Mouse (Mus musculus) heart, postnatal 25 days (tissue): ENCODE results near the gene Btg2. TPM values are rescaled to one million over a fixed set of nuclear protein-coding genes. Genes with fewer than 3 reads are reported as not detected.

ENCODE experiments used
- DNase-seq: peaks from one replicate; pipeline ENCODE4 v3.0.0; 2022; ENCODE audit warnings: low spot score
- intact Hi-C: fragments of 180-260 bp; cut with DNase I; formaldehyde crosslinking; loops from one replicate; pipeline ENCODE4 v1.15.1; 2025
- total RNA-seq, 2 experiments: library from RNA; stranded (reverse); gene quantifications; 2 replicates each; pipeline ENCODE4 v1.2.3; 2021

Btg2 gene
- total RNA-seq, 2 experiments from 2014 or later, result 25.7 to 29.2 TPM

DNA sequence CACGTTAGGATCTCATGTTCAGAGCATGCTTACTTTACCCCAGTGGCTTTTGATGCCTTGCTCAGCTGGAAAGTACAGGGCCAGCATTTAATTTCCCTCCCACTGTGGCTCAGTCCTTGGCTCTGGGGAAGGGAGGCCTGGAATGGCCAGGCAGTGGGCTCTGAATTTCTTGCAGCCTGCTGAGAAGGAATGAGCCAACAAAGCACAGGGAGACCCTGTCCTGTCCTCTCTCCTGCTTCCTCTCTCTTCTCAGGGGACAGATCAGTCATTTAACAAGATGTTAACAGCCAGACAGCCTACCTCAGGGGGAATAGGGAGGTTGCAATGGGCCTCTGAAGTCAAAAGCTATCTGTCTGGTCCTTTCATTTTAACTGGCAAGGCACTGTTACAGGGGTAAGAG is 36.6 kb downstream of the Btg2 start:
- intact Hi-C loops, result no loop called here
- DNase-seq, result no peak

DNA sequence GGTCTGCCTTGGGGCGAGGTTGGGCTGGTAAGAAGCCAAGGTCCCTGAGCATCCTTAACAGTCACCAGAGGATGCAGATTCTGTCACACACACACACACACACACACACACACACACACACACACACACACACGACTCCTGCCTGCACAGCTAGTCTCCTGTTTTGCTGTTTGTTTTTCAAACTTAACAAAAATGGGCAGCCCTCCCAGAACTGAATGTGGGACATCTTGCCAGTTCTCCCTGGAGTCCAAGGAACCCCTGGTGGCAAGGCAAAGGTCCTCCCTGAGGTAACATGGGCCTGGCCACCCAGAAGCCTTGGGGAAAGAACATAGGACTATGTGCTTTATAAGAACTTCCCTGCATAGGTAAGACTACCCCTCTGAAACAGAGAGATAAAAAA is 37.0 kb downstream of the Btg2 start:
- intact Hi-C loops, result no loop called here
- no peak for DNase-seq

DNA sequence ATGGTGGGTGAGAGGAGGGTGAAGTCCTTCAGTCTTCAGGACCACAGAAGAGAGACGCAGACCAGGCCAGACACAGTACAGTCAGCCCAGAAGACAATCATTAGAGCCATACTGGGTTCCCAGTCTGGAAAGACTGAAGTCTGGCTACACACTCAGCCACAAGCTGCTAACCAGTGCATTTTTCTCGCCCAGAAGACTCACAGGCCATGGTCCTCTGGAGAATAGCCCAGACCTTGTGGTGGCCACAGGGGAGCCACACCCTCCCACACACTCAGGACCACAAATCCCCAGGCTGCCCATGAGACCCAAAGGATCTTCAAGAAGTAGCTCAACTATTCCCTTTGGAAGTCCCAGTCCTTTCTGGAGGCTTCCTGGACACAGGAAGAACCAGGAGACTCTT is 39.6 kb downstream of the Btg2 start:
- no peak for DNase-seq
- intact Hi-C loops, result no loop called here

DNA sequence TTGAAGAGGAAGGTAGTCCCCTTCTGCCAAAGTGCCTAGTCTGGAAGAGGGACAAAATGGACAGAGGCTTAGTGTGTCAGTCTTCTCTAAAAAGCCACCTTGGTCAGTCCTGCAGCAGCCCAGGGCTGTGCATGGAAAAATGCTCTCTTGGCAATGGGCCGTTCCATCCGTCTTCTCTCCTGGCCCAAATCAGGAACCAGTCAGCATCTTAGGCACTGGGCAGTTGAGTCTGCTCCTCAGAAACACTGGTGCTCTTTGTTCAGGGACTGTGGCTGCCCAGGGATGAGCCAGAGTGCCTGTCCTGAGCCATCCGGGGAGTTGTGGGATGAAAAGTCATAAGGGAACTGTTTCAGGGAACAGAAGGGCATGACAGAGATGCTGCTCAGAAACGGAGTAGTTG is 40.6 kb downstream of the Btg2 start:
- intact Hi-C loops, result no loop called here

DNA sequence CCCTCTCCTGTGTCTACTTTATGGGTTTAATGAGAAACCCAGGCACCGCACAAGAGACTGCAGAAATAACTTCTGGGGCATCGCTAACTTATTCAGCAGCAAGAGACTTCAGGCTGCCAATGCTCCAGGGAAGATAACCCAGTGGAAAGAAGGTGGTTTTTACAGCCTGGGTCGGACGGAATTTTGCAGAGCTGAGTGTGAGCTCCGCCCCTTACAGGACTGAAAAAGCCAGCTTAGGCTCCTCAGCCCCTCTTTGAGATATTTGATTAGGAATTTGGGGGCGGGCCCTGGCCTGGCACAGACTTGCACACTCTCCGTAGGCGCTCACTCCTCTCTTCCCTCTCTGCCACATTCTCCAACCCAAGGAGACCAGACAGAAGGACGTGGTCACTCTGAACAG is 41.7 kb downstream of the Btg2 start, which contains the start of gene Fmod:
TSS of gene Fmod (plus strand) at position 83 of the 400 bp plus-strand sequence.
- intact Hi-C loops, result no loop called here
- DNase-seq, result no peak

More for the DNA sequence above, 40.6 kb downstream of the Btg2 start:
- no peak for DNase-seq

DNA sequence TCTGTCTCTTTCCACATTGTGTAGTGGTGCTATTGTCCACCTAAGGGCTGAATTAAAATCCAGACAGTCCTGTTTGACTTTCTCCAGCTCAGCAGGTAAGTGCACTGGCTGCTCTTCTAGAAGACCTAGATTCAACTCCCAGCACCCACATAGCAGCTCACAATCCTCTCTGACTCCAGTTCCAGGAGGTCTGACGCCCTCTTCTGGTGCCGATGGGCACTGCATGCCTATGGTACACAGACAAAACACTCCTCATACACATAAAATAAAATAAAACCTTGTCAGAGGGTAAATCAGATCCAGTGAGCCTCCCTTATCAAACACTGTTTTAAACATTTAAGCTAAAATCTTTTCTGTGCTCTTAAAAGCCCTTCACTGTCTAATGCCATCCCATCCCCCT is 42.4 kb downstream of the Btg2 start:
- intact Hi-C loops, result no loop called here
- DNase-seq, result no peak

DNA sequence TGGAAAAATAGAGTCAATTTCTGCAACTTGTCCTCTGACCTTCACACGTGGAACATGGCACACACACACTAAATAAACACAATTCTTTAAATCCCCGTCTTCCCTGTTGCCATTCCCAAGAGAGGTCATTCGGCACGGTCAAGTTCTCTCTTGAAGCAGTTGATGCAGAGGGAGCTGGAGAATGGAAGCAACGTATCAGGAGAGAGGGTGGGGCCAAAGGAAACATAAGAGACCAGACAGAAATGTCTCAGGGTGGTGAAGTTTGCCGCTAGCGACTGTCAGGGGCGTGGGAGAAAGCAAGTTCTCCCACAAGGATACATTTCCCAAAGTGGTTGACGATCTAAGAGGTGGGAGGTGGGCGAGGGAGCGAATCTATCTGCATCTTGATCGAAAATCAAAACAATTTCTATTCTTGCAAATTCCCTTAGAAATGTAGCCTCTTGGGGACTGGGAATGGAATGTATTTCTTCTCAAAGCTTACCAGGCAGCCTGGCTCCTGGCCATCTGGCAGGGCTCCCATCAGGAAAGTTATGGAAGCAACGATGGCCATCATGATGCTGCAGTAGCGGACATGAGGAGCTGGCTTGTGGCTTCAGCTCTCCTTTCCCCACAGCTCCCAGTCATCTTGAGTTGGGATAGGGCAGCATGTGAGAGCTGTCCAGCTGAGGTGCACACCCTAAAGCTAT is 50.6 kb downstream of the Btg2 start:
- no peak for DNase-seq
- intact Hi-C loops, result no loop called here

DNA sequence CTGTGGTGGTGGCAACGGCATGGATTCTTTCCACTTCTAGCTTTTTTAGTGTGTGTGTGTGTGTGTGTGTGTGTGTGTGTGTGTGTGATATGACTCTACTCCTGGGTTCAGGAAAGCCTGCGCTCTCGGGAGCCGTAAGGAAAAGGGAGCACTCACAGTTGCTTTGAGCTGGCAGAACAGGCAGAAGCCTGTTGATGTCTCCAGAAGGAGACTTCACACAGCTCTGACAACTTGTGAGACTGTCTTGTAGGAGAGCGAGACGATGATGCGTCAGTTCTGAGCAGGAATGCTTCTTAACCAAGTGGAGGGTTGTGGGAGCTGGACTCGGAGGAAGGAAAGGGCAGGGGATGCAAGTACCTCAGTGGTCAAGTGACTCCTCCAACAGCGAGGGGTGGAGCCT is 52.2 kb downstream of the Btg2 start:
- intact Hi-C loops, result no loop called here

DNA sequence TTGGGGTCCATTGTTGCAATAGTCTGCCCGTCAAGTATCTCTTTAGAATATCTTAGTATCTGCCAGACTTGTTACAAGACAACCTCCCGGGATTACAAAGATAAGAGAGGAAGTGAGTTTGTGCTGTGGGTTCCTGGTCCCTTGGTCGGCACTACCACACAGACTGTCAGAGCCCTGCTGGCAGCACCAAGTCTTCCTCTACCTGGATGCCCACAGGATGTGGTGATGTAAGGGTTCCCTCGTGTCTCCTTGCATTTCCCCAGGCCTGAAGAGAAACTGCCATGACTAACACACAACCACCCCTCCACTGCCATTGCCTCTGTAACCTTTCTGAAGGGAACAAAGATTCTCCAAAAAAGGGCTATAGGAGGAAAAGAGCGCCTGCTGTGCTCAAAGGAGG is 52.9 kb downstream of the Btg2 start:
- DNase-seq, result no peak
- intact Hi-C loops, result no loop called here

More for the DNA sequence above, 52.2 kb downstream of the Btg2 start:
- DNase-seq, result no peak

Other genes with a start within 250 kb of the Btg2 start
- under 1 TPM; 0.36 to 0.42 TPM for gene Optc, start 171.1 kb downstream of the Btg2 start, total RNA-seq
- gene Prelp, start 157.7 kb downstream of the Btg2 start, total RNA-seq, result 10 to 100 TPM; 30.4 to 36.3 TPM
- 10 to 100 TPM; 11.6 to 12.1 TPM for gene Fmod, start 41.9 kb downstream of the Btg2 start, total RNA-seq
- gene Chit1, start 32.1 kb upstream of the Btg2 start, total RNA-seq, result not detected
- gene Chil1, start 103.1 kb upstream of the Btg2 start, total RNA-seq, result under 1 TPM; 0.34 to 0.92 TPM
- not detected for gene Mybph, start 114.3 kb upstream of the Btg2 start, total RNA-seq
- gene Adora1, start 156.3 kb upstream of the Btg2 start, total RNA-seq, result 10 to 100 TPM; 15.5 to 20.5 TPM
- not detected for gene Myog, start 210.9 kb upstream of the Btg2 start, total RNA-seq